23 mouse cellular contexts compared by ENCODE assay signal in the genomic region with DNA sequence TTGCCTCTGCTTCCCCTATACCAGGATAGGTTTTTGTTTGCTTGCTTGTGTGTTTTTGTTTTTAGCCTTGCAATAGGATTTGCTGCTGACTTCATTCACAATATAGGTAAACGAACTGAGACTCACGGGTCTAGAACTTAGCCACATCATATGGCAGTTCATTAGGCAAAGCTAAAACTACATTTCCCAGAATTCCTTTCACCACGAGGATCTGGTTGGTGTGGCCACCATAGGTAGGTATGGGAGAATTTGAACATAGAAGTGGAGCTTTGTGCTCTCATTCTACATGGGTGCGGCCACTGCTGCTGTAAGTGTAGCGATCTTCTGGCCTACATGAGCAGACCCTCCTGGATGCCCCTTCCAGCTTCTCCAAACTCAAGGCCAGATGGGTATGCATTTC.
"Had no signal": no experiment of that assay in that cellular context is flagged by ENCODE, and none has a peak within 500 bp of the region (broad histone marks: within the 10 kb centered on the region; RNA-seq: fewer than 3 reads in every experiment).

No protein-coding gene starts in this region.

- H3K9ac ChIP-seq: heart, embryonic 12.5 days; hindbrain, embryonic 12.5 days; hindbrain, embryonic 14.5 days; intestine, embryonic 15.5 days; limb, embryonic 12.5 days; liver, embryonic 12.5 days; liver, embryonic 14.5 days had no signal

- H3K4me3 ChIP-seq: gastrocnemius, adult 2 months; heart, embryonic 10.5 days; heart, embryonic 12.5 days; hindbrain, embryonic 10.5 days; hindbrain, embryonic 12.5 days; intestine, embryonic 15.5 days; layer of hippocampus, adult 2 months; left cerebral cortex, adult 2 months; limb, embryonic 10.5 days; limb, embryonic 12.5 days; liver, embryonic 12.5 days had no signal

- H3K9me3 ChIP-seq: heart, embryonic 10.5 days; heart, embryonic 12.5 days; hindbrain, embryonic 10.5 days; hindbrain, embryonic 12.5 days; intestine, embryonic 15.5 days; limb, embryonic 10.5 days; limb, embryonic 12.5 days; liver, embryonic 12.5 days had no signal

- H3K4me1 ChIP-seq: heart, embryonic 12.5 days; intestine, embryonic 15.5 days; liver, embryonic 12.5 days had no signal

- DNase-seq: gastrocnemius, adult 2 months; gastrocnemius, postnatal 10 days; gastrocnemius, postnatal 25 days; heart, adult 18-20 months; heart, postnatal 10 days; heart, postnatal 4 days; kidney, adult 18-20 months; kidney, adult 8-10 months; kidney, postnatal 10 days; kidney, postnatal 25 days; kidney, postnatal 4 days had no signal

- H3K27ac ChIP-seq: gastrocnemius, adult 2 months; heart, embryonic 10.5 days; hindbrain, embryonic 10.5 days; hindbrain, embryonic 12.5 days; hindbrain, embryonic 14.5 days; intestine, embryonic 15.5 days; layer of hippocampus, adult 2 months; left cerebral cortex, adult 2 months; limb, embryonic 10.5 days; limb, embryonic 12.5 days; liver, embryonic 12.5 days; liver, embryonic 14.5 days had no signal

- H3K36me3 ChIP-seq: heart, embryonic 10.5 days; heart, embryonic 12.5 days; hindbrain, embryonic 10.5 days; hindbrain, embryonic 12.5 days; intestine, embryonic 15.5 days; limb, embryonic 10.5 days; limb, embryonic 12.5 days; liver, embryonic 12.5 days had no signal
